Mouse (Mus musculus) MEL (cell line): ENCODE data around the gene Sar1a. TPM values are rescaled to one million over a fixed set of nuclear protein-coding genes. Genes with fewer than 3 reads are reported as not detected.

Experiments
- DNase-seq: peaks from one replicate; pipeline ENCODE4 v3.0.0; 2011; ENCODE audit warnings: low read depth, low spot score
- H3K27ac ChIP-seq: 2 replicates; pipeline ENCODE4 v1.5.1; 2012; ENCODE audit warnings: low read depth, mild to moderate bottlenecking, control low read depth, low read length, moderate library complexity; ENCODE audit not compliant: control insufficient read depth
- H3K27me3 ChIP-seq, 2 experiments: fragments of 150-350 bp in 1 of 2; sonication (generic) in 1 of 2; 2 replicates each; pipeline ENCODE4 v1.6.1; 2012; ENCODE audit warnings: low read length in 2 of 2, mild to moderate bottlenecking in 2 of 2, improper control_type of control experiment in 1 of 2, moderate library complexity in 1 of 2; ENCODE audit not compliant: insufficient read depth in 2 of 2, control insufficient read depth in 1 of 2
- H3K36me3 ChIP-seq, 2 experiments: 2 replicates each; pipeline ENCODE4 v1.6.1; 2012 to 2014; ENCODE audit warnings: low read length in 2 of 2, improper control_type of control experiment in 1 of 2, inconsistent platforms in 1 of 2, mild to moderate bottlenecking in 1 of 2; ENCODE audit not compliant: insufficient read depth in 2 of 2, control insufficient read depth in 1 of 2
- H3K4me1 ChIP-seq, 2 experiments: fragments of 150-350 bp in 1 of 2; sonication (generic) in 1 of 2; 2 replicates each; pipeline ENCODE4 v1.6.1; 2012; ENCODE audit warnings: low read length in 2 of 2, improper control_type of control experiment in 1 of 2, mild to moderate bottlenecking in 1 of 2; ENCODE audit not compliant: insufficient read depth in 2 of 2, control insufficient read depth in 1 of 2
- H3K4me3 ChIP-seq, 2 experiments: fragments of 150-350 bp in 1 of 2; sonication (generic) in 1 of 2; 2 replicates each; pipeline ENCODE4 v1.5.1; 2012; ENCODE audit warnings: low read depth in 2 of 2, low read length in 2 of 2, mild to moderate bottlenecking in 2 of 2, moderate library complexity in 2 of 2, control low read depth in 1 of 2, improper control_type of control experiment in 1 of 2; ENCODE audit not compliant: control insufficient read depth in 1 of 2, insufficient read depth in 1 of 2
- H3K79me2 ChIP-seq: 2 replicates; pipeline ENCODE4 v1.6.1; 2012; ENCODE audit warnings: mild to moderate bottlenecking, low read length, moderate library complexity; ENCODE audit not compliant: control insufficient read depth, poor library complexity, insufficient read depth
- H3K9ac ChIP-seq: 2 replicates; pipeline ENCODE4 v1.6.1; 2012; ENCODE audit warnings: low read depth, mild to moderate bottlenecking, control low read depth, low read length, moderate library complexity; ENCODE audit not compliant: control insufficient read depth, poor library complexity, severe bottlenecking
- H3K9me3 ChIP-seq: fragments of 150-350 bp; sonication (generic); replicated peaks from 2 replicates; pipeline ENCODE4 v1.6.1; 2012; ENCODE audit warnings: mild to moderate bottlenecking, low read length, improper control_type of control experiment, moderate library complexity; ENCODE audit not compliant: insufficient read depth
- CHD1 ChIP-seq: IDR thresholded peaks from 2 replicates; pipeline ENCODE4 v1.6.1; 2012; ENCODE audit warnings: low read depth, mild to moderate bottlenecking, inconsistent platforms, low read length, improper control_type of control experiment
- ELF1 ChIP-seq: IDR thresholded peaks from 2 replicates; pipeline ENCODE4 v1.6.1; 2014; ENCODE audit warnings: low read depth, mild to moderate bottlenecking, inconsistent platforms, low read length, improper control_type of control experiment, moderate library complexity
- EP300 ChIP-seq, 2 experiments: IDR thresholded peaks; 2 replicates each; pipeline ENCODE4 v1.6.1; 2011; ENCODE audit warnings: improper control_type of control experiment in 2 of 2, low read length in 2 of 2, low read depth in 1 of 2, mild to moderate bottlenecking in 1 of 2
- ETS1 ChIP-seq: IDR thresholded peaks from 2 replicates; pipeline ENCODE4 v1.6.1; 2012; ENCODE audit warnings: low read depth, mild to moderate bottlenecking, inconsistent platforms, low read length, improper control_type of control experiment, moderate library complexity
- GABPA ChIP-seq: IDR thresholded peaks from 2 replicates; pipeline ENCODE4 v1.6.1; 2012; ENCODE audit warnings: low read depth, mild to moderate bottlenecking, inconsistent platforms, low read length, improper control_type of control experiment, moderate library complexity
- GATA1 ChIP-seq: IDR thresholded peaks from 2 replicates; pipeline ENCODE4 v1.6.1; 2011; ENCODE audit warnings: low read depth, low read length, improper control_type of control experiment
- JUND ChIP-seq: IDR thresholded peaks from 2 replicates; pipeline ENCODE4 v1.6.1; 2011; ENCODE audit warnings: low read depth, mild to moderate bottlenecking, improper control_type of control experiment, low read length
- MAFK ChIP-seq: IDR thresholded peaks from 2 replicates; pipeline ENCODE4 v1.6.1; 2011; ENCODE audit warnings: low read depth, mild to moderate bottlenecking, low read length, improper control_type of control experiment, borderline replicate concordance
- MAX ChIP-seq: IDR thresholded peaks from 2 replicates; pipeline ENCODE4 v1.6.1; 2011; ENCODE audit warnings: low read length, improper control_type of control experiment
- MXI1 ChIP-seq: IDR thresholded peaks from 2 replicates; pipeline ENCODE4 v1.6.1; 2011; ENCODE audit warnings: mild to moderate bottlenecking, low read depth, low read length, improper control_type of control experiment
- MYB ChIP-seq: IDR thresholded peaks from 2 replicates; pipeline ENCODE4 v1.6.1; 2011; ENCODE audit warnings: mild to moderate bottlenecking, low read depth, low read length, improper control_type of control experiment
- MYC ChIP-seq: IDR thresholded peaks from 2 replicates; pipeline ENCODE4 v1.6.1; 2011; ENCODE audit warnings: low read depth, mild to moderate bottlenecking, low read length, improper control_type of control experiment, moderate library complexity
- NELFE ChIP-seq: IDR thresholded peaks from 2 replicates; pipeline ENCODE4 v1.6.1; 2011; ENCODE audit warnings: low read depth, low read length, improper control_type of control experiment
- POLR2A ChIP-seq, 2 experiments: IDR thresholded peaks; 2 replicates each; pipeline ENCODE4 v1.6.1; 2011 to 2012; ENCODE audit warnings: low read length in 2 of 2, mild to moderate bottlenecking in 2 of 2, control low read depth in 1 of 2, improper control_type of control experiment in 1 of 2, low read depth in 1 of 2, moderate library complexity in 1 of 2; ENCODE audit not compliant: control insufficient read depth in 1 of 2, insufficient read depth in 1 of 2, poor library complexity in 1 of 2
- POLR2AphosphoS2 ChIP-seq: IDR thresholded peaks from 2 replicates; pipeline ENCODE4 v1.6.1; 2011; ENCODE audit warnings: low read length, improper control_type of control experiment
- RAD21 ChIP-seq: IDR thresholded peaks from 2 replicates; pipeline ENCODE4 v1.6.1; 2011; ENCODE audit warnings: mild to moderate bottlenecking, low read depth, low read length, improper control_type of control experiment
- SMC3 ChIP-seq: IDR thresholded peaks from 2 replicates; pipeline ENCODE4 v1.6.1; 2011; ENCODE audit warnings: low read depth, low read length, improper control_type of control experiment
- TAL1 ChIP-seq: IDR thresholded peaks from 2 replicates; pipeline ENCODE4 v1.6.1; 2012; ENCODE audit warnings: mild to moderate bottlenecking, inconsistent platforms, low read length, moderate library complexity, mixed read lengths
- TBP ChIP-seq: IDR thresholded peaks from 2 replicates; pipeline ENCODE4 v1.8.0; 2011; ENCODE audit warnings: low read depth, low read length, improper control_type of control experiment
- TCF12 ChIP-seq: IDR thresholded peaks from 2 replicates; pipeline ENCODE4 v1.6.1; 2014; ENCODE audit warnings: low read depth, mild to moderate bottlenecking, inconsistent platforms, low read length, improper control_type of control experiment, moderate library complexity
- USF2 ChIP-seq, 2 experiments: IDR thresholded peaks; 2 replicates each; pipeline ENCODE4 v1.6.1; 2011 to 2012; ENCODE audit warnings: improper control_type of control experiment in 2 of 2, low read length in 2 of 2, borderline replicate concordance in 1 of 2, inconsistent platforms in 1 of 2, low read depth in 1 of 2, mild to moderate bottlenecking in 1 of 2; ENCODE audit not compliant: insufficient read depth in 1 of 2
- ZC3H11A ChIP-seq: IDR thresholded peaks from 2 replicates; pipeline ENCODE4 v1.6.1; 2012; ENCODE audit warnings: low read depth, mild to moderate bottlenecking, inconsistent platforms, low read length, improper control_type of control experiment
- polyA plus RNA-seq, 2 experiments: library from polyadenylated mRNA; stranded (reverse) in 1 of 2; unstranded in 1 of 2; fragments of >175 nt in 1 of 2; fragments of >200 nt in 1 of 2; gene quantifications; 2 replicates each; pipeline versions ENCODE4 v1.2.1 to v1.2.4; 2012; ENCODE audit warnings: low replicate concordance in 2 of 2, low read depth in 1 of 2; ENCODE audit not compliant: insufficient read length in 2 of 2, insufficient read depth in 1 of 2, missing spikeins in 1 of 2
- total RNA-seq: library from RNA; depleted of rRNA; stranded (reverse); fragments of 300-350 nt; gene quantifications from 2 replicates; pipeline ENCODE4 v1.2.3, GENCODE M21; 2012

The Sar1a gene
- total and polyA plus RNA-seq, 3 experiments: 133 to 135 TPM; not detected in 1

GRCm38 (mm10) chr10:61714146-61714545 lies 34.0 kb downstream of the Sar1a start:
- no peak overlapping the region for H3K27ac ChIP-seq
- no peaks in the 10 kb centered on the region for H3K27me3 ChIP-seq
- no peak overlapping the region for H3K9ac ChIP-seq
- H3K79me2 ChIP-seq: no peaks in the 10 kb centered on the region; the same call in 1 of the 2 replicates
- TF ChIP-seq TCF12 (peak; percentile 83; the same call in 1 of the 2 replicates), GATA1 (peak; percentile 74), TAL1 (peak; percentile 74), SMC3 (no peak), EP300 (IDR thresholded peaks at IDR 0.05; ENCODE audit: low read depth in 1 of 2, low read length in 2 of 2) (peak; percentile 55 to 66)
- DNase-seq: peak; percentile 60
- no peaks in the 10 kb centered on the region for H3K9me3 ChIP-seq
- H3K4me1 ChIP-seq: peaks cover 1 to 11% of the 10 kb centered on the region in 2 experiments
- no peaks in the 10 kb centered on the region for H3K36me3 ChIP-seq
- no peak overlapping the region for H3K4me3 ChIP-seq

- H3K4me1 ChIP-seq: peaks cover 1 to 11% of the 10 kb centered on the region in 2 experiments
- no peaks in the 10 kb centered on the region for H3K36me3 ChIP-seq
- peak; percentile 35; the same call in 1 of the 2 replicates for TF ChIP-seq NELFE
- TF ChIP-seq POLR2A (IDR thresholded peaks at IDR 0.05; ENCODE audit: control insufficient read depth in 1 of 2, insufficient read depth in 1 of 2, low read depth in 1 of 2, low read length in 2 of 2, poor library complexity in 1 of 2): peak in 1 of 2 experiments; percentile 52; a peak in 1 of 4 replicates
- TF ChIP-seq USF2 (IDR thresholded peaks at IDR 0.05; ENCODE audit: borderline replicate concordance in 1 of 2, insufficient read depth in 1 of 2, low read depth in 1 of 2, low read length in 2 of 2): no peak
- TF ChIP-seq, all 39 proteins: peak for 2
- peak; percentile 64 for DNase-seq
- peak within 1 kb of the TSS; percentile 61 for H3K9ac ChIP-seq
- H3K4me3 ChIP-seq: peak within 1 kb of the TSS; percentile 70 to 100
- no peaks in the 10 kb centered on the region for H3K27me3 ChIP-seq
- H3K9me3 ChIP-seq: no peaks in the 10 kb centered on the region
- H3K27ac ChIP-seq: no peak within 1 kb of the TSS
- no peaks in the 10 kb centered on the region; the same call in 1 of the 2 replicates for H3K79me2 ChIP-seq
These were observed 34.8 kb downstream of the Sar1a start, which contains the start of gene Aifm2 for GRCm38 (mm10) chr10:61714771-61715461. Aifm2 (plus strand) TSS chr10:61715263.

- Histone ChIP-seq H3K9me3 (no peaks in the 10 kb centered on the region), H3K4me3 (peak overlapping the region; percentile 70 to 100), H3K4me1 (peaks cover 1 to 11% of the 10 kb centered on the region in 2 experiments), H3K36me3 (no peaks in the 10 kb centered on the region), H3K79me2 (no peaks in the 10 kb centered on the region; the same call in 1 of the 2 replicates), H3K27ac (no peak overlapping the region), H3K27me3 (no peaks in the 10 kb centered on the region), H3K9ac (peak overlapping the region; percentile 61)
- TF ChIP-seq JUND: no peak
- TF ChIP-seq GABPA: no peak
- TF ChIP-seq MYC: no peak
- TF ChIP-seq ZC3H11A: no peak
- no peak for TF ChIP-seq MYB
- TF ChIP-seq MAX: no peak
- no peak for TF ChIP-seq TCF12
- TF ChIP-seq ETS1: no peak
- TF ChIP-seq MXI1: no peak
- TF ChIP-seq MAFK: no peak
- no peak for TF ChIP-seq NELFE
- no peak for TF ChIP-seq TAL1
- no peak for TF ChIP-seq RAD21
- TF ChIP-seq POLR2A (IDR thresholded peaks at IDR 0.05; ENCODE audit: control insufficient read depth in 1 of 2, insufficient read depth in 1 of 2, low read depth in 1 of 2, low read length in 2 of 2, poor library complexity in 1 of 2): no peak
- TF ChIP-seq CHD1: no peak
- TF ChIP-seq TBP: no peak
- no peak for TF ChIP-seq ELF1
- no peak for TF ChIP-seq EP300 (IDR thresholded peaks at IDR 0.05; ENCODE audit: low read depth in 1 of 2, low read length in 2 of 2)
- TF ChIP-seq POLR2AphosphoS2: no peak
- DNase-seq: no peak
These were observed 35.4 kb downstream of the Sar1a start for GRCm38 (mm10) chr10:61715462-61715837.
